Mouse (Mus musculus) limb, embryonic 12.5 days (tissue): ENCODE data around the gene Nos1ap. TPM values are rescaled to one million over a fixed set of nuclear protein-coding genes. Genes with fewer than 3 reads are reported as not detected.

Experiments used
- ATAC-seq: fragments of 200-750 bp; cut with Nextera tagmentation; 2 replicates; pipeline ENCODE4 v1.8.0; 2017; ENCODE audit warnings: low read depth, moderate TSS enrichment; ENCODE audit not compliant: insufficient number of reproducible peaks, insufficient read depth, low FRiP score, low TSS enrichment
- H3K27ac ChIP-seq: fragments of 300-500 bp; sonication (generic); 2 replicates; pipeline ENCODE4 v1.5.1; 2016; ENCODE audit warnings: mild to moderate bottlenecking, moderate library complexity
- H3K27me3 ChIP-seq: fragments of 300-500 bp; sonication (generic); 2 replicates; pipeline ENCODE4 v1.6.1; 2016; ENCODE audit warnings: mild to moderate bottlenecking, moderate library complexity
- H3K36me3 ChIP-seq: fragments of 300-500 bp; sonication (generic); 2 replicates; pipeline ENCODE4 v1.6.1; 2016; ENCODE audit warnings: mild to moderate bottlenecking, moderate library complexity
- H3K4me1 ChIP-seq: fragments of 300-500 bp; sonication (generic); replicated peaks from 2 replicates; pipeline ENCODE4 v1.6.1; 2016
- H3K4me2 ChIP-seq: fragments of 300-500 bp; sonication (generic); 2 replicates; pipeline ENCODE4 v1.6.1; 2016; ENCODE audit warnings: mild to moderate bottlenecking, moderate library complexity
- H3K4me3 ChIP-seq: fragments of 300-500 bp; sonication (generic); replicated peaks from 2 replicates; pipeline ENCODE4 v1.5.1; 2016; ENCODE audit warnings: mild to moderate bottlenecking
- H3K9ac ChIP-seq: fragments of 300-500 bp; sonication (generic); replicated peaks from 2 replicates; pipeline ENCODE4 v1.6.1; 2016; ENCODE audit warnings: mild to moderate bottlenecking, moderate library complexity
- H3K9me3 ChIP-seq: fragments of 300-500 bp; sonication (generic); 2 replicates; pipeline ENCODE4 v1.6.1; 2016; ENCODE audit warnings: mild to moderate bottlenecking, moderate library complexity
- WGBS: fragments of 180-500 bp; shearing (Covaris S2); methylation state at CpG from one replicate; pipeline ENCODE4 v1.1.7; 2016; 5-methylcytosine and 5-hydroxymethylcytosine counted together
- polyA plus RNA-seq: library from polyadenylated mRNA; unstranded; fragments of >200 nt; fragmentation: Nextera tagmentation; extraction: Ambion mirVana; gene quantifications from 2 replicates; pipeline ENCODE4 v1.2.1, GENCODE M21; 2016

Nos1ap gene
- polyA plus RNA-seq, 1 experiment from 2014 or later: 9.1 TPM

- H3K27me3 ChIP-seq: no peaks in the 10 kb centered on the region
- 85% methylated on average over 7 of the region's 7 CpGs for WGBS
- peaks cover 3% of the 10 kb centered on the region; the same call in 1 of the 2 replicates for H3K4me1 ChIP-seq
- no peak overlapping the region for H3K4me3 ChIP-seq
- no peak overlapping the region for H3K27ac ChIP-seq
- no peak overlapping the region for H3K9ac ChIP-seq
- H3K36me3 ChIP-seq: no peaks in the 10 kb centered on the region
- no peaks in the 10 kb centered on the region for H3K9me3 ChIP-seq
- no peak for ATAC-seq
- no peak overlapping the region for H3K4me2 ChIP-seq
Observed at GRCm38 (mm10) chr1:170383530-170383929, 206.1 kb downstream of the Nos1ap start.

DNA sequence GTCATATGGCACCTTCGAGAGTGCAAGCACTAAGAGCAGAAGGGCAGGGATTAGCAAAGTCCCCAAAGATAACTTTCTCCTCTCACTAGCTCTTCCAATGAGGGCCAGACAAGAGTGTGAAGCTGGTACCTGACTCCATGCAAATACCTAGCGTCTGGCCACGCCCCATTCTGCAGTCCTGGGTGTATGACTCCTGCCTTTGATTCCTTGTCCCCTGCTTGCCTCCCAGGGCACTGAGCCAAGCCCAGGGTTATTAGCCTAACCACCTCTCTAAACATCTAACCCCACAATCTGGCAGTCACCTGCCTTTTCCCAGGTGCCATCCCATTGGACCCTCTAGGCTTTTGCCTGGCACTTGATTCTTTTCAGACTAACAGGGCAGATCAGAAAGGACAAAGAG lies 208.2 kb downstream of the Nos1ap start:
- H3K27ac ChIP-seq: no peak overlapping the region
- no peak for ATAC-seq
- no peak overlapping the region for H3K9ac ChIP-seq
- H3K4me3 ChIP-seq: no peak overlapping the region
- H3K27me3 ChIP-seq: no peaks in the 10 kb centered on the region
- no peaks in the 10 kb centered on the region for H3K9me3 ChIP-seq
- no peaks in the 10 kb centered on the region for H3K36me3 ChIP-seq
- no peak overlapping the region for H3K4me2 ChIP-seq
- H3K4me1 ChIP-seq: peaks cover 3% of the 10 kb centered on the region; the same call in 1 of the 2 replicates
- 20% methylated on average over 3 of the region's 3 CpGs for WGBS

GRCm38 (mm10) chr1:170380505-170380904 lies 209.2 kb downstream of the Nos1ap start:
- no peaks in the 10 kb centered on the region for H3K27me3 ChIP-seq
- H3K36me3 ChIP-seq: no peaks in the 10 kb centered on the region
- no peak for ATAC-seq
- no peak overlapping the region for H3K27ac ChIP-seq
- H3K9ac ChIP-seq: no peak overlapping the region
- H3K4me3 ChIP-seq: no peak overlapping the region
- WGBS: 42% methylated on average over 2 of the region's 2 CpGs
- no peak overlapping the region for H3K4me2 ChIP-seq
- peaks cover 3% of the 10 kb centered on the region; the same call in 1 of the 2 replicates for H3K4me1 ChIP-seq
- no peaks in the 10 kb centered on the region for H3K9me3 ChIP-seq

- no peak for ATAC-seq
- Histone ChIP-seq H3K36me3 (no peaks in the 10 kb centered on the region), H3K9ac (no peak overlapping the region), H3K27me3 (no peaks in the 10 kb centered on the region), H3K9me3 (no peaks in the 10 kb centered on the region), H3K4me1 (peaks cover 3% of the 10 kb centered on the region; the same call in 1 of the 2 replicates), H3K4me2 (no peak overlapping the region), H3K27ac (no peak overlapping the region), H3K4me3 (no peak overlapping the region)
- WGBS: 94% methylated on average over 5 of the region's 5 CpGs
Observed at GRCm38 (mm10) chr1:170375721-170376120, 213.9 kb downstream of the Nos1ap start.

GRCm38 (mm10) chr1:170373750-170374149 lies 215.9 kb downstream of the Nos1ap start:
- no peak overlapping the region for H3K27ac ChIP-seq
- H3K27me3 ChIP-seq: no peaks in the 10 kb centered on the region
- no peaks in the 10 kb centered on the region for H3K9me3 ChIP-seq
- H3K4me3 ChIP-seq: no peak overlapping the region
- no peak for ATAC-seq
- no peak overlapping the region for H3K9ac ChIP-seq
- 87% methylated on average over 2 of the region's 2 CpGs for WGBS
- no peaks in the 10 kb centered on the region for H3K36me3 ChIP-seq
- H3K4me2 ChIP-seq: no peak overlapping the region
- no peaks in the 10 kb centered on the region for H3K4me1 ChIP-seq

GRCm38 (mm10) chr1:170371191-170371792 lies 218.4 kb downstream of the Nos1ap start:
- Histone ChIP-seq H3K4me2 (no peak overlapping the region), H3K36me3 (no peaks in the 10 kb centered on the region), H3K27ac (no peak overlapping the region), H3K9me3 (no peaks in the 10 kb centered on the region), H3K4me3 (no peak overlapping the region), H3K9ac (no peak overlapping the region), H3K4me1 (no peaks in the 10 kb centered on the region), H3K27me3 (no peaks in the 10 kb centered on the region)
- ATAC-seq: no peak
- 79% methylated on average over 4 of the region's 4 CpGs for WGBS

DNA sequence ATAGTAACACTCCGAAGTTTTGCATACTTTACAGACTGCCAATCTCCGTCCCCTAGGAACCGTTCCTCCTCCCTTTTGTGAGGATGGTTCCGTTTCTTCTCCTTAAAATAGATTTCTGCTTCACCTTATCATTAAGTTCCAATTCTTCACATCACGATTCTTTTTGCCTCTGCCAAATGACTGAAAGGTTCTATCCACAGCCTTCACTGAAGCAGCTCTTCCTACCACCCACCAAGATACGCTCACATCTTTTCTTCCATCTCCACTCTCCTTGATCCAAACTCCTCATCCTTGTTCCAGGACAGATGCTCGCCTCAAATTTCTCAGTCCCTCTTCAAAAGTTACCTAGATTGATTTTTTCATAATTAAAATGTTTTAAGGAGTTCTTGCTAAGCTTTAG lies 220.8 kb downstream of the Nos1ap start:
- Histone ChIP-seq H3K4me2 (no peak overlapping the region), H3K9me3 (no peaks in the 10 kb centered on the region), H3K27me3 (no peaks in the 10 kb centered on the region), H3K27ac (no peak overlapping the region), H3K4me3 (no peak overlapping the region), H3K4me1 (no peaks in the 10 kb centered on the region), H3K36me3 (no peaks in the 10 kb centered on the region), H3K9ac (no peak overlapping the region)
- no peak for ATAC-seq
- WGBS: 85% methylated on average over 7 of the region's 7 CpGs

GRCm38 (mm10) chr1:170366981-170367700 lies 222.5 kb downstream of the Nos1ap start:
- Histone ChIP-seq H3K4me3 (no peak overlapping the region), H3K36me3 (no peaks in the 10 kb centered on the region), H3K27ac (no peak overlapping the region), H3K27me3 (no peaks in the 10 kb centered on the region), H3K4me2 (no peak overlapping the region), H3K4me1 (no peaks in the 10 kb centered on the region), H3K9me3 (no peaks in the 10 kb centered on the region), H3K9ac (no peak overlapping the region)
- ATAC-seq: no peak
- WGBS: 81% methylated on average over 7 of the region's 7 CpGs

DNA sequence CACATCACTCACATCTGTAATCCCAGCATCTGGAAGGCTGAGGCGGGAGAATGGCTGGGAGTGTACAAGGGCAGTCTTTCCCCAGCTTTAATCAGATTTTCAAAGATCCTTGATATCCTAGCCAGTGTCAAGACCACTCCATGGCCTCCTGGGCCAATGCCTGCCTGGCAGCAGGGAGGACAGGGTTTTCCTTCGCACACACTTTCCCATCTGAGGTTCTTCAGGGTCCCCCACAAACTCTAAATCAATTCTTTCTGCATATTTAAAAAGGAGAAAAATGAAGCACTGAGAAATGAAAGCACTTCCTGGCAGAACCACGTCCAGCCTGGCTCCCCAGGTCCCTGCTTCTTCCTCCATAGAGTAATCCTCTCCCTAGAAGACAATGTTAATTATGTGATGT lies 225.9 kb downstream of the Nos1ap start:
- Histone ChIP-seq H3K9ac (no peak overlapping the region), H3K36me3 (no peaks in the 10 kb centered on the region), H3K4me2 (no peak overlapping the region), H3K4me3 (no peak overlapping the region), H3K4me1 (peaks cover 5% of the 10 kb centered on the region), H3K9me3 (no peaks in the 10 kb centered on the region), H3K27ac (no peak overlapping the region), H3K27me3 (no peaks in the 10 kb centered on the region)
- WGBS: 85% methylated on average over 3 of the region's 3 CpGs
- ATAC-seq: no peak

GRCm38 (mm10) chr1:170360183-170360915 lies 229.3 kb downstream of the Nos1ap start:
- no peak overlapping the region for H3K4me3 ChIP-seq
- no peaks in the 10 kb centered on the region for H3K36me3 ChIP-seq
- no peak overlapping the region for H3K9ac ChIP-seq
- WGBS: 60% methylated on average over 10 of the region's 10 CpGs
- no peak overlapping the region for H3K27ac ChIP-seq
- no peak for ATAC-seq
- no peak overlapping the region for H3K4me2 ChIP-seq
- peaks cover 5% of the 10 kb centered on the region for H3K4me1 ChIP-seq
- H3K9me3 ChIP-seq: no peaks in the 10 kb centered on the region
- no peaks in the 10 kb centered on the region for H3K27me3 ChIP-seq

DNA sequence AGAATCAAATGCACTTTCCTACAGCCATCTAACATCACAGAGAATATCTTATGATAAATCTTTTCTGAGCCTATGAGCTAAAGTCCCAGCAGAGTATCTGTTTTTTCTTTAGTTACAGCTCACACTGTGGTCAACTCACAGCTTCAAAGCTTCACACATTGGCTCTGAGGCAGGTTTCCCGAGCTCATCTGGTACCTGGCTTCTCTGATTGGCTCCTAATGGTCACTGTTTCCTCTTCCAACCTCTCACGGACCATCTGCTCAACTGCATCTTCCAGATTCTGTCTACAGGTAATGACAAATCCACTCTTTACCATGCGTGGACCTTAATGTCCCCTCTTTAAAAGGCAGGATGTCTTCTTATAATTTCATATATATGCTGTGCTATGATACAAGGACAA lies 236.3 kb downstream of the Nos1ap start:
- Histone ChIP-seq H3K36me3 (no peaks in the 10 kb centered on the region), H3K9ac (no peak overlapping the region), H3K27ac (no peak overlapping the region), H3K4me1 (no peaks in the 10 kb centered on the region), H3K9me3 (no peaks in the 10 kb centered on the region), H3K4me2 (no peak overlapping the region), H3K4me3 (no peak overlapping the region), H3K27me3 (no peaks in the 10 kb centered on the region)
- ATAC-seq: no peak
- WGBS: 56% methylated on average over 3 of the region's 3 CpGs
